Mouse (Mus musculus) heart, postnatal 25 days (tissue): Measurements from ENCODE around the gene Opcml. TPM values are rescaled to one million over a fixed set of nuclear protein-coding genes. Genes with fewer than 3 reads are reported as not detected.

Source experiments
- DNase-seq: peaks from one replicate; pipeline ENCODE4 v3.0.0; 2022; ENCODE audit warnings: low spot score
- intact Hi-C: fragments of 180-260 bp; cut with DNase I; formaldehyde crosslinking; loops from one replicate; pipeline ENCODE4 v1.15.1; 2025
- total RNA-seq, 2 experiments: library from RNA; stranded (reverse); gene quantifications; 2 replicates each; pipeline ENCODE4 v1.2.3; 2021

The Opcml gene
- total RNA-seq, 2 experiments from 2014 or later = 0.89 to 0.96 TPM

DNA sequence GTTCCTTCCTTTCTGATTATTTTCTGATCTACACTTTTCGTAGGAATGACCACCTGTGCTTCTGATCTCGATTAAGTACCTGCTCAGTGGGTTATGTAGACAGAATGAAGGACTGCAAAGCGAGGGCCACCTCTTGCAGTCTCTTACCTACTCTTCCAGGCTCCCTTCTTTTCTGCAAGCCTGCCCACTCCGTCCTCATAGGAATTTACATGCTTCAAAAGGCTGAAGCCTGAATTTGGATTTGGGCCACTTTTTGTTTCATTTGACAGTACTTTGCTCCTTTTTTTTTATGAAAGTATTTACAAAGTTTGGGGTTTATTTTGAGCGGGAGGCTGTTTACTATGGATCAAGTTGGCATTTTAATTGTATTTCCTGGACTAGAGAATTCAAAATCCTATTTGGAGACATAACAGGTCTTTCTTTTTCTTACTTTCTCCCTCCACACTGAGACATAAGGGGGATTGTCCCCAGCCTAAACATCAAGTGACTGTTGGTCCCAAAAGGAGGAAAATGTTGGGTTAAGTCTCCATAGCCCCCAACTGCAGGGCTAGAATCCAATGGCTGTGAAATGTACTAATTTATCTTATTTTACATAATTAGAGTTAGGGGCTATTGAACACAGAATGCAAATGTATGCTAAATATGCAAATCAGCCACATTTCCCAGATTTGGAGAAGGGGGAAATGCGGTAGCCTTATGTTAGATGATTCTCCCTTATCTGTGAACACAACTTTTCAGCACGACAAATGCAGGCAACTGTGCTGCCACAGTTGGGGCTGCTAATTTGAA is 667.6 kb downstream of the Opcml start:
- DNase-seq = no peak
- intact Hi-C loops = no loop called here

DNA sequence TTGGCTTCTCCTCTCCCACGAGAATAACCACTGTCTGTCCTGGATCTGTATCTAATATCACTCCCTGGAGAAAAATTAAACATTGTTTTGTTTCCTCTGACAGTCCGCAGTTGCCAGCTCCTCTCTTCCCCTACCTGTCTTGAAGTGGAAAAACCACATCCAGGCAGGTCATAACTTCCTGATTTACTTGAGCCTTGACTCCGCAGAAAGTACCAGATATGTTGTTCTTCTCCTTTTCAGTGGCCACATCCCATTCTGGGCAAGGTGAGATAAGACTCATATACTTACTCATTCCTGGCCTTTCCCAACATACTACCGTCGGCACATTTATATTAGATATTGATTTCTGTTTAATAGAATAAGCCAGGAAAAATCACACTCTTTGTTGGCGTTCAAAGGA is 673.0 kb downstream of the Opcml start:
- no peak for DNase-seq
- intact Hi-C loops = no loop called here

DNA sequence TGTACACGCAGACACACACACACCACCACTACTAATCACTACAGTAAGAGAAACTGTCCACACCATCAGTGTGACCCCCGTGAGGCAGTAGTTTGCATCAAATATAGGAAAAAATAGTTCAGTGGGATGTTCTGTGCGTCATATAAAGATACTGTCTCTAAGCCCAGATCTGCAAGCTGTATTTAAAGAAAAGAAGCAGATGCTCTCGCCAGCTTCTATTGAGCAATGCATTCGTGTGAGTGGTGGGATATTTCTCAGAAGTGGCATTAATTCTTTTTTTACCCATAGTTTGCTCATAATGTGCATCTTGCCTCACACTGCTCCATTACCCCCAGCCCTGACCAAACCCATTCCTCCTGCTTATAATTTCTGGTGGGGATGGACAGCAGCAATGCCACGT is 678.8 kb downstream of the Opcml start:
- no peak for DNase-seq
- intact Hi-C loops = no loop called here

DNA sequence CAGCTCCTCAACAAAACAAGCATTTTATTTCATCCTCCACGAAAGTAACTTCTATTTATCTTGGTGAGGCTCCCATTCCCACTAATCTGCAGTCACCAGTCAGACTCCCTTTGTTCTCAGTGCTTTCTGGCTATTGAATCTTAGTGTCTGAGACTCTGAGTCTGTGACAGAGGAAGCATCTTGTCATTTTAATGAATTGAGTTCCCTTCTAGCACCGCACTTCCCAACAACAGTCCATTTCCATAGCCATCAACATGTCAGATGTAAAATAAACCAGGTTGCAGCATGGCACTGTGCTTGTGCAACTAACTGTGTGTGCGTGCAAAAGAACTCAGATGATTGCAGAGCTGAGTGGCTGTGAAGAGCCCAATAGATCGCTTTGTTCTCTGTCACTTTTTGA is 680.9 kb downstream of the Opcml start:
- DNase-seq = no peak
- intact Hi-C loops = no loop called here

DNA sequence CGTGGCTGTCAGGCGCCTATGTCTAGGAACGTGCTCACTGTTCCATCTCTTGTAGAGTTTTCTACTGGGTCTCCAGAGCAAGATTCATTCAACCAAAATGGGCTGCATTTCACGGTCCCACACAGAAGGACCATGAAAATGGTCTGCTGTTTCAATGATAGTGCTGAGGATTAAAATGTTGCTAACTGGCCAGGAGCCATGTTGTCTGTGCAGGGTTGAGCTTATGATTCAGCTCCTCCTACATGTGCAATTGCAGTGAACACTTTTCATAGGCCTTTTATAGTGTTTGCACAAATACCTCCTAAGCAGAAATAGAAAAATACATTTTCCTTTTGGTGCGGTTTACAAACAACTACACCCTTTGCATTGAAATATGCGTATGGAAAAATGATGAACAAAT is 684.0 kb downstream of the Opcml start:
- DNase-seq = no peak
- intact Hi-C loops = no loop called here

DNA sequence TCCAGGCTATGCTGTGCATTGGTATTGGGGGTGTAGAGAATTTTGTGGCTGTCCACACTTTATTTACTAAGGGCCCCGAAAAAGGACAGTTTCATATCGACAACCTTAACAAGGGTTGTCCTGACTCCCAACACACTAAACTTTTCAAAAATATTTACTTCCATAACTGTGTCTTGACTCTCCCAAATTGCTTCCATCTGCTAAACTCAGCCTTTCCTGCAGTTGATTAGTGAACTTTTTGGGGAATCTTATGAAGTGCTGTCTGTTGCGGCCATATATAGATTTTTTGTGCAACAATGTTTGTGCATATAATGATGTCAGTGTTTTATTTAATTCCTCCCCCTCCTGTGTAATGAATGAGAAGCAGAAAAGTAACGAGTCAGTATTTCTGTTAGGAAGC is 690.7 kb downstream of the Opcml start:
- intact Hi-C loops = no loop called here
- DNase-seq = no peak

DNA sequence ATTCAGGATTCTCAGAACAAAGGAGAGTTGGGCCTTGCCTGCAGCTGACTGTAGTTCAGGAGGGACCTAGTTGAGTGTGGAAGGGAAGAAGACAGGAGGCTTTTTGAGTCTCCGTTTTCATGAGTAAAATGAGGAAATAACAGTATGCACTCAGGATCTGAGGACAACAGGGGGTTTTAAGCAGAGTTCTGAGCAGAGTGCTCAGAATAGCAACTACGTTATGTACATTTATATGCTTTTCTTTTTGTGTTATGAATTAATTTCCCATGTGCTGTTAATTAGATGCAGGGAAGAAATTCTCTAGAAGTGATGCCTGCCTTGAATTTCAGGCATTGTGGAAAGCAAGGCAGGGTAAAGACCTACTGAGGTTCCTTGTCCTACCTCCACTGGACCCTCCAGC is 697.9 kb downstream of the Opcml start:
- intact Hi-C loops = no loop called here
- DNase-seq = no peak

DNA sequence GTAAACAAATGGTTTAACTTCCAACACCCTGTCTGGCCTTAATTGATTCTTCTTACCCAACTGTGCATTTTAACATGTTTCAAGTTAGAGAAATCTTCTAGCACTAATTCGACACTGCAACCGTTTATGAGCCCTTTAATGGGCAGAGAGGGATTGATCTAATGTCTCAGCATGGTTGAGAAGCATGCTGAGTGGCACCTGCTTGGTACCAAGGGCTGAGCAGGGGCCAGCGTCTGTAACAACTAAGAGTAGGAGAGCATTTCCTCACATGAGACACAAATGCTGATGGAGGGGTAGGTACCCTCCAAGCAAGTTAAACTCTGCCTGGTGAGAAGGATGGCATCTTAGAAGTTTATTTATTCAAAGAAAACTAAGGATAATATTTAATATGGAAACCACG is 699.3 kb downstream of the Opcml start:
- intact Hi-C loops = no loop called here

DNA sequence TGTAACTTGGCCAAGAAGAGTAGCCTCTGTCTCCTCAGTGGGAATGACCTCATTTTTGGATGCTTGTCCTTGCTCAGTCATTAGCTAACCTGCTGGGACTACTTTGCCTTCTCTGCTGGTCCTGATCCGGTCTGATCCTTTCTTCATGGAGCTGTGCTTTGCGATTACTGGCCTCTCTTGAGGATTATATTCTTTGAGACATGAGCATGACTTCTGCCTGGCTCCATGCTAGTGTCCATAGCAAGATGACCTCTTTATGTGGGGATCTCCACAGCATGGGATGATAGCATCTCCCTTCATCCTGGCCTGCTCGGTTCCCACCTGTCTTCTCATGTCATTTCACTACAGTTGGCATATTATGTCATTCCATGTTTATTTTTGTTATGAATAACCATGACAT is 699.8 kb downstream of the Opcml start:
- DNase-seq = no peak
- intact Hi-C loops = no loop called here

More for the DNA sequence above, 699.3 kb downstream of the Opcml start:
- DNase-seq = no peak

DNA sequence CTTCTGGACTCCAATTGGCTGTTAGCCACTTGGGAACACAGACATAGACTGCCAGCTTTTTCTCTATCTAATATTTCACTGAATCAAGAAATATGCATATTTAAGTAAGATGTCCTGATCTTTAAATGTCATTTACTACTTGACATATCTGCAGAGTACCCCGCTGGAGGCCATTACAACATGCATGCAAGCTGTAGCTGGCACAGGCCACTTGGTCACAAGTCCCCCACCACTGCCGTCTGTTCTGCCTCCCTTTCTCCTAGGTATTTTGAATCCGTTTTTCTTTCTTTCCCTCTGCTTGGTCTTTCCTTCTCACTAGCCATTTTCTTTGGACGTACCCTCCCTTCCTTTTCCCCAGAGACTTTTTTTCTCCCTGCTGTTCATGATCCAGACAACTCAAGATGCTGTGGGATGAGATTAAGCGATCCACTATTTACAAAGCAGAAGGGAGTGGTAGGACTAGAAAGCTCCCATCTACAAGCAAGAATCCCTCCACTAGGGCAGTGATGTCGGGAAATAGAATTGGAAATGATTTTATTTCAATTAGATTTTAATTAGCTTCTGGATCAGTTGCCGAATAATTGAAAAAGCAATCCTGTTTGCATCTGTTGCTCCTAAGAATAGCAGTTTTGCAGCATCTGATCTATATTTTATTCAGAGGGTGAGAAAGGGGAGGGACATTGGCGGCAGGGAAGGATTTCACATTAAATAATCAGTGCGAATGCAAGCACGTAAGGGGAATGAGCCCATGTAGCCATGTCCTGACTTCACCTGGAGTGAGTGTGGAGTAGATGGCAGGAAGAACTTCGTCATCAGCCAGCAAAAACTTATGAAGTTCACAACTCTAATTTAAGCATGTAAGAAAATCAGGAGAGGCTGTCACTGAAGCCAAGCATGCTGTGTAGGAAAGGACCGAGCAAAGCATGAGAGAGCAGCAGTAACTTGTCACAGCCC is 709.5 kb downstream of the Opcml start:
- no peak for DNase-seq
- intact Hi-C loops = no loop called here

DNA sequence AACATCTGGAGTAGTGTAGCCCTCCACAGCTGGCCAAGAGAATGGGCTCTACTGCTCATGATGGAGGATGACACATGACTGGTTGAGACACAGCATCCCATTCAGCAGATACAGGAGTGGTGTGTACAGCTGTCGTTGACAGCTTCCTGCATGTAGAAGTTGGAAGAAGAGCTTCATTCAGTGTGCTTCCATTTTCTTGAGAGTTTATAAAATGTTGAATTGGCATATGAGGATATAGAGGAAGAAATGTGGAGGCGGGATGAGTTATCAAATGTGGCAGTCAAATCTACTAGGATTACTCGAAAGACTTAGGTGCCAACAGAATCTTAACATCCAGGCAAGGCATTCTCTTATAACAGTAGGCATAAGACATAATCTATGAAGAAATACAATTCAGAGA is 723.3 kb downstream of the Opcml start:
- intact Hi-C loops = no loop called here
- no peak for DNase-seq

DNA sequence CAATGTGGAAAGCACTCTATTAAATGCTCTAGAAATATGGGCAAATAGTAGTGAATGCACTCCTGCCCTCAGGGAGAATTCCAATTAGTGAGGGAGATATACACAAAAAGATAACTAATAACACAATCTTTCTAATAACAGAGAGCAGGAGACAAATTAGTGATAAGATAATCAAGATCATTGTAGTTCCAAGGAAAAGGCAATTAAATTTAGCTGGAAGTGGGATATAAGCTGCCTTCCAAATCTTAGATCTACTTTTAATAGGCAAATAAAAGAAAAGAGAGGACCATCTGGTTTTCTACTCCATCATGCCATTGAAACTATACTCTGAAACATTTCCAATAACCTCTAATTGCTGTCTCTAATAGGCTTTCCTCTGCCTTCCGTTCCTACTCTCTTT is 742.6 kb downstream of the Opcml start:
- intact Hi-C loops = no loop called here
- no peak for DNase-seq

DNA sequence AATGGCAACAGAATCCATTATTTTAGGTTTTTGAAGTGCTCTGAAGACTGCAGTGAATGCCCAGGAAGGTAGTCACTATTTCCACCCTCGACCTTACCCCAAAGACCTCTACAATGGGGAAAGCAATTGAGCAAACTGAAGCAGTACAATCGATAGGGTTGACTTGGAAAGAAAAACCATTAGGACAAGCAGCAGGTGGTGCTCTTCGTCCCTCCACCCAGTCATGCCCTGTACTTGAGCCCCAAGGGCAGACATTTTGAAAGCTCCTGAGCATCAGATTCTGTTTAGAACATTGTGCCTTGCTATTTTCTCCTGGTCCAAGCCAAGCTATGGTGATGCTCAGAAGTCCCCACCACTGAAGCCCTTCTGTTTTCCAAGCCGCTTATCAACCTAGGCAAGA is 744.4 kb downstream of the Opcml start:
- intact Hi-C loops = no loop called here
- DNase-seq = no peak

DNA sequence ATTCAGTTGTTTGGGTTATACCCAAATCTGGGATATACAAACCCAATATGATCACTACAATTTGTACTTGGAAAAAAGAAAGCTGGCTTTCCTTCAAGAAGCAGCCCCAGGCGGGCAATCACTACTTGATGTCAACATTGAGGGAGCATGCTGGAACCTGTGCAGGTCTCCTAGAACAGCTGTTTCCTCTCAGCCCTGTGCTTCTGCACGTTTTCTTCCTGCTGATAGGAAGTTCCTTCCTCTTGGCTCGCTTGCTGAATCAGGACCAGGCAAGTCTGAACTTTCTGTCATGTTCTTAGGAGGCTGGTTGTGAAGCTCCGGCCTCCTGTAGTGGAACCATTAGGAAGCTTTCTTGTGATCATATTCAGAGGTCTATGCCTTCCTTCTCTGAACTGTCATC is 746.1 kb downstream of the Opcml start:
- no peak for DNase-seq
- intact Hi-C loops = no loop called here

DNA sequence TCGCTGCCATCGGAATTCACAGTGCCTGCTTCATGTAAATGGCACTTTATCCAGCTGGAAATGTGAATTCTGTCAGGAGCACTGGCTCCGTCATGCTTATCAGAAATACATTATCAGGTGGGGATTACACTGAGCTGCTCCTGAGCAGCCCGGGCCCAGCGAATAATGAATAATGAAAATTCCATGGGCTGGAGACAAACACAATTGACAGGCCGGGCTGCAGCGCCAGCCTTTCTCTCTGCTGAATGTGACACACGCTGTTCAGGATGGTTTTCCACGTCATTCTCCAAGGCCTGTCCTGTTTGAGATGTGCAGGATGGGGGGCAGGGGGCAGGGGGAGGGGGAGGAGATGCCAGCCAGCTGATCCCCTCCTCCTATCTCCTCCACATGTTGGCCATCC is 757.6 kb downstream of the Opcml start:
- DNase-seq = no peak
- intact Hi-C loops = no loop called here

DNA sequence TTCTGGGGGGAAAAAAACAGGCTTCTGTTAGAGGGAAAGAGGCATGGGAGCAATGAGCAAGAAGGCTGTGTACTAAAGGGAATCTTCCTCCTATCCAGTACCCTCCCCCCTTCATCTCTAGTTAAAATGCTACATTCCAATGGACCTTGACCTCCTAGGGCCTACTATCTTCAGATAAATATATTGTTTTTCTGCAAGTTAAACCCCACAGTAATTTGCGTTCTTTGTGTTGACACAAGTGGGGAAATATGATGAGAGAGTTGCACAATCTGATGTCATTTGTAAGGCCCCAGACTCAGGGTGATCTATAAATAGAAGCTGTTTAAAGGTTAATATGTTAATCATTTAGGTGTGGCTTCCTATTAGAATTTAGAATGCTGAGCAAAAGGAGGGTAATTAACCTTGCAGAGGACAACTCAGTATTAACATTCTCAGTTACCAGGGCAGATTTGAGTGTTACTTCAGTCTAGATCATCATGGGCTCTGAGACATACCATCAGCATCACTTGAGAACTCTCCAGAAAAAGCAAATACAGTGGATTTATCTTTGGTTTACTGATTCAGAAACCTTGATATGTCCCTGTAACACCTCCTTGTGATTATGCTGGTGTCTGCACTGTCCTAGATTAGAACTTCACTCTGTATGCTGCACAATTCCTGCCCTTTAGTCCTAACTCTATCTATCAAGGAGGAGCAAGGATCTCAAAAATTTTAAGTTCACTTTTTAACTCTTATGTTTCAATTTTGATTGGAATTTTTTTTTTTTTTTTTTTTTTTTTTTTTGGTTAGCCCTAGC is 762.0 kb downstream of the Opcml start:
- intact Hi-C loops = no loop called here

DNA sequence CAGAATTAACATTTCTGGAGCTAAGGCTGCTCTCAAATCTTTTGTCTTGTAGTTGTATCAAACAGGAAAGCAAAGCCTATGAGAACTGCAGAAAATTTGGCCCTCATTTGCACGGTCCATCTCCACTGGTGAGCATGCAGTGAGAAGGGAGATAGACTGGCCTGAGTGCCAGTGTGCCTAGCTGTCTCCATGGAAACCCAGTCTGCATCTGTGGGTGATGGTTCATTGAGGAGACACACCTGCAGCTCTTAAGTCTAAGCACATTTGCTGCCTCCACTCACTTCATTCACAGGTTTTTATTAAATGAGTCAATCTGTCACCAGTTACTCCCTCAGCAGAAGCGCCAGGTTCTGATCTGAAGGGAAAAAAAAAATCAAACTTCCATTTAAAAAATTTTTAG is 768.1 kb downstream of the Opcml start:
- intact Hi-C loops = no loop called here
- DNase-seq = no peak

More for the DNA sequence above, 762.0 kb downstream of the Opcml start:
- no peak for DNase-seq

DNA sequence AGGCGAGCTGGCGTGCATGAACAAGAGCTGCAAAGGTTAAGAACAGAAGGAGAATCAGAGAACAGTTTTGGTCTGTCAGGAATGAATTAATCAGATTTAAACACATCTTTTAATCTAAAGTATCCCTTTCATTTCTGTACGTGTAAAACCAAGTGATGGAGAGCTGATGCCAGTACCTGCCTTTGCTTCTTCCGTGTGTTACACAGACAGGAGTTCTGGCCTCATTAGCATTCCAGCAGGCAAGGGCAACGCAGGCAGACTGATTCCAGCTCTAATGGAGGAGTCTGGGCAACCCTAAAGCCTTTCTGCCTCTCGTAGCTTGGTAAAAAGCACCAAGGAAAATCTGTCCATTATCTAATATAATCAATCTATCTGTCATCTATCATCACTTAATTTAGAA is 771.2 kb downstream of the Opcml start:
- intact Hi-C loops = no loop called here
- no peak for DNase-seq

DNA sequence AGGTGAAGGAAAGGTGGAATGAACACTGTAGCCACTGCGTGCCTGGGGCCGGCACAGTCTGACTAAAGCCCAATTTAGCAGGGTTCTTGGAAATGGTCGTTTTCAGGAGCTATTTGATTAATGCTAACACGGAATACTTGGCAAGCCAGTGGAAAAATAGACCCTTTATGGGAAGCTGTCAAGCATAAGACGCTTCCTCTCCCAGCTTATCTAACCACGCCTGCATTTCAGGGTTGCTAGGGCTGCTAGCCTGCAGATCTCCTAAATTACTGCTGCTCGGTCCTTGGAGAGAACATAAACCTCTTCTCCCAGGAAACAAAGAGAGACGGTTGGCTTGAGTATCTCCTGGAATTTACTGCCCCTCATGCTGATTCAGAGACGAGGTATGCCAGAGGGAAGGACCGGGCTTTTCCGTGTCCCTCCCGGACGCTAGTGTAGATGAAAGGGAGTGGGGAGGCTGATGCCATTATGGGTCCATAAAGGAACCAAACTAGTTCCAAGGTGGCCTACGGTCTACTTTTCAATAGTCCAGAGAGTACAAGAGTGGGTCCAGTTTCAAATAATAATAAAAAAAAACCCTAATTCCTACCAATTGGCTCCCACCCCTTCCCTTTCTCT is 772.6 kb downstream of the Opcml start:
- intact Hi-C loops = no loop called here
- no peak for DNase-seq

DNA sequence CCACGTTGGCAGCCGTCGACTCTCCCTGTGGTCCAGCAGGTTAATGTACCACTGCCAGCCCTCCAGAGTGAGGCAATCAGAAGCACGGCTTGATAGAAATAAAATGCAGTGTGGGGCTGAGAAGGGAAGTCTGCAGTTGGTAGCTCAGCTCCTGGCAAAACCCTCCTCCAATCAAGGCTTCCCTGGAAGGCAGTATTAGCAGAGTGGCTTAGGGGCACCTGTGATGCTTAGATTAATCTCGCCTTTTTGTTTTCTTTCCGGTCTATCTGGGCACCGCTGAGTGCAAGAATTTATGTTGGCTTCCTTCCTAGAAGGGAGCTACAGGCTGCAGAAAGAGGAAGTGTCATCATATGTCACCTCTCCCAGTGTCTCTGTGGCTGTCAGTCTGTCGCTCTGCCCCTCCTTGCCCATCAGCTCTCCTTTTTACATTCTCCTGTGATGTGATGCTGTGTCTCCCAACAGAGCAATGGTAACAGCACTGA is 778.5 kb downstream of the Opcml start:
- DNase-seq = no peak
- intact Hi-C loops = no loop called here
